Mouse (Mus musculus) layer of hippocampus, postnatal 36 days (tissue): Measurements from ENCODE around the gene Usp48. TPM values are rescaled to one million over a fixed set of nuclear protein-coding genes. Genes with fewer than 3 reads are reported as not detected.
"Not testable (repeated sequence)": the region's sequence is repeated elsewhere in the genome, so short reads cannot be mapped to it uniquely, and the experiment has no call there.

ENCODE experiments used
- DNase-seq, 2 experiments: peaks; one replicate each; pipeline ENCODE4 v3.0.0; 2022
- total RNA-seq, 2 experiments: library from RNA; stranded (reverse); gene quantifications; 2 replicates each; pipeline ENCODE4 v1.2.3; 2021

Gene Usp48
- 100 to 1,000 TPM; 128 to 141 TPM for total RNA-seq

- peak; percentile 99 for DNase-seq
Observed at GRCm38 (mm10) chr4:137593601-137594495, at the start of gene Usp48. Gene Usp48, plus strand, starts transcription at chr4:137593755.

- no peak for DNase-seq
Observed at GRCm38 (mm10) chr4:137545568-137545967, 48.0 kb upstream of the Usp48 start.

GRCm38 (mm10) chr4:137546003-137546525 is 47.5 kb upstream of the Usp48 start:
- no peak for DNase-seq

GRCm38 (mm10) chr4:137553466-137553865 is 40.1 kb upstream of the Usp48 start:
- DNase-seq, result no peak

GRCm38 (mm10) chr4:137556673-137557210 is 36.8 kb upstream of the Usp48 start:
- no peak for DNase-seq

GRCm38 (mm10) chr4:137569873-137570272 is 23.7 kb upstream of the Usp48 start:
- no peak for DNase-seq

- no peak for DNase-seq
Observed at GRCm38 (mm10) chr4:137574469-137574868, 19.1 kb upstream of the Usp48 start, which contains the start of gene Ldlrad2. Gene Ldlrad2, minus strand, starts transcription at chr4:137574569.

GRCm38 (mm10) chr4:137577486-137577885 is 16.1 kb upstream of the Usp48 start:
- DNase-seq, result no peak

- peak in 1 of 2 experiments; percentile 21 for DNase-seq
Observed at GRCm38 (mm10) chr4:137578181-137578845, 15.2 kb upstream of the Usp48 start.

- no peak for DNase-seq
Observed at GRCm38 (mm10) chr4:137579789-137580188, 13.8 kb upstream of the Usp48 start.

- no peak for DNase-seq
Observed at GRCm38 (mm10) chr4:137580299-137580698, 13.3 kb upstream of the Usp48 start.

- no peak for DNase-seq
Observed at GRCm38 (mm10) chr4:137581815-137582214, 11.7 kb upstream of the Usp48 start.

- not testable (repeated sequence) for DNase-seq
Observed at GRCm38 (mm10) chr4:137589095-137589494, 4.5 kb upstream of the Usp48 start.

GRCm38 (mm10) chr4:137589586-137589985 is 4.0 kb upstream of the Usp48 start:
- DNase-seq, result no peak

- no peak for DNase-seq
Observed at GRCm38 (mm10) chr4:137590961-137591360, 2.6 kb upstream of the Usp48 start.

- no peak for DNase-seq
Observed at GRCm38 (mm10) chr4:137594496-137595270, 1.1 kb downstream of the Usp48 start.

- no peak for DNase-seq
Observed at GRCm38 (mm10) chr4:137597098-137597630, 3.6 kb downstream of the Usp48 start.

GRCm38 (mm10) chr4:137598577-137598976 is 5.0 kb downstream of the Usp48 start:
- no peak for DNase-seq

- no peak for DNase-seq
Observed at GRCm38 (mm10) chr4:137603449-137604171, 10.1 kb downstream of the Usp48 start.

GRCm38 (mm10) chr4:137607023-137607422 is 13.5 kb downstream of the Usp48 start:
- no peak for DNase-seq

GRCm38 (mm10) chr4:137609281-137609680 is 15.7 kb downstream of the Usp48 start:
- no peak for DNase-seq
